Comparison of ENCODE assay signal across 26 mouse cellular contexts in genomic region chr3:103867424-103867971, GRCm38 (mm10). TPM values are rescaled to one million over a fixed set of nuclear protein-coding genes. Genes with fewer than 3 reads are reported as not detected.
A peak's percentile ranks its signal among the peaks of the same experiment; 100 is the strongest.
DNase-seq lines count a peak whose midpoint lies in the region; ATAC-seq lines count a peak whose summit lies in the region.
"Had no signal": no experiment of that assay in that cellular context is flagged by ENCODE, and none has a peak within 500 bp of the region (broad histone marks: within the 10 kb centered on the region; RNA-seq: fewer than 3 reads in every experiment).

No protein-coding gene starts in this region.

- H3K4me2 ChIP-seq in liver, embryonic 12.5 days, result no peak overlapping the region
- H3K4me2 ChIP-seq: embryonic facial prominence, embryonic 12.5 days; lung, embryonic 14.5 days; midbrain, embryonic 15.5 days; neural tube, embryonic 15.5 days had no signal

- 80% methylated on average over 5 of the region's 5 CpGs for WGBS in liver, embryonic 12.5 days (ENCODE audit: insufficient replicate concordance)

- H3K36me3 ChIP-seq in liver, embryonic 12.5 days, result no peaks in the 10 kb centered on the region
- H3K36me3 ChIP-seq: embryonic facial prominence, embryonic 12.5 days; G1E; midbrain, embryonic 15.5 days; neural tube, embryonic 15.5 days had no signal

- H3K4me1 ChIP-seq in liver, embryonic 12.5 days, result no peaks in the 10 kb centered on the region
- H3K4me1 ChIP-seq: embryonic facial prominence, embryonic 12.5 days; midbrain, embryonic 15.5 days; neural tube, embryonic 15.5 days had no signal

- no peak overlapping the region for H3K27ac ChIP-seq in liver, embryonic 12.5 days
- H3K27ac ChIP-seq: embryonic facial prominence, embryonic 12.5 days; left cerebral cortex, adult 2 months; liver, embryonic 14.5 days; midbrain, embryonic 15.5 days; neural tube, embryonic 15.5 days had no signal

- peak; percentile 47 for ATAC-seq in CD4-positive, CD25-positive, alpha-beta regulatory T cell, adult 4 months
- ATAC-seq in liver, embryonic 12.5 days, result no peak
- ATAC-seq: forebrain, postnatal 0 days; midbrain, embryonic 15.5 days; Patski had no signal

- peak; percentile 48 to 66 for DNase-seq in spleen, postnatal 36 days (ENCODE audit: low spot score in 2 of 2)
- no peak for DNase-seq in spleen, postnatal 14 days (ENCODE audit: low spot score in 2 of 2)
- peak; percentile 78 for DNase-seq in induced T-regulatory cell, adult 2 months (ENCODE audit: low read depth)
- no peak for DNase-seq in frontal cortex, postnatal 25 days (ENCODE audit: low spot score in 2 of 2)
- no peak for DNase-seq in kidney, postnatal 14 days
- DNase-seq: adrenal gland, adult 2 months; cerebellum, adult 11-12 months; cerebellum, postnatal 14 days; forebrain, postnatal 0 days; gastrocnemius, postnatal 25 days; kidney, adult 18-20 months; lung, embryonic 14.5 days; lung, postnatal 36 days; spleen, adult 18-20 months had no signal

- H3K9me3 ChIP-seq in liver, embryonic 12.5 days (replicated peaks), result no peaks in the 10 kb centered on the region
- H3K9me3 ChIP-seq: embryonic facial prominence, embryonic 12.5 days; G1E; midbrain, embryonic 15.5 days; neural tube, embryonic 15.5 days had no signal

- no peak overlapping the region for H3K9ac ChIP-seq in liver, embryonic 12.5 days
- H3K9ac ChIP-seq: embryonic facial prominence, embryonic 12.5 days; forebrain, postnatal 0 days; liver, embryonic 14.5 days; lung, embryonic 14.5 days; midbrain, embryonic 15.5 days; neural tube, embryonic 15.5 days had no signal

- H3K27me3 ChIP-seq in liver, embryonic 12.5 days (replicated peaks), result no peaks in the 10 kb centered on the region
- H3K27me3 ChIP-seq: embryonic facial prominence, embryonic 12.5 days; midbrain, embryonic 15.5 days; neural tube, embryonic 15.5 days; Patski had no signal

- no peak overlapping the region for H3K4me3 ChIP-seq in liver, embryonic 12.5 days
- H3K4me3 ChIP-seq: embryonic facial prominence, embryonic 12.5 days; left cerebral cortex, adult 2 months; midbrain, embryonic 15.5 days; neural tube, embryonic 15.5 days had no signal

RNA-seq across cellular contexts. Expression of gene Ptpn22, which starts 7.9 kb away (rescaled TPM):
- 100 to 1,000 TPM; 350 to 445 TPM for polyA plus RNA-seq in CD4-positive, CD25-positive, alpha-beta regulatory T cell, adult 4 months (2017; shearing (Covaris generic))
- polyA plus RNA-seq in liver, embryonic 12.5 days (2016; fragmentation: Nextera tagmentation; extraction: Ambion mirVana), result 2.0 TPM in 2 replicates
- polyA plus RNA-seq: G1E; hindbrain, embryonic 11.5 days had no signal

RNA-seq across cellular contexts. Expression of gene Bcl2l15, which starts 35.1 kb away (rescaled TPM):
- 1 to 10 TPM; 6.2 to 8.6 TPM for polyA plus RNA-seq in CD4-positive, CD25-positive, alpha-beta regulatory T cell, adult 4 months (2017; shearing (Covaris generic))
- polyA plus RNA-seq in liver, embryonic 12.5 days (2016; fragmentation: Nextera tagmentation; extraction: Ambion mirVana), result 1.6 and 1.7 TPM in 2 replicates
- polyA plus RNA-seq: adrenal gland, adult 2 months; embryonic facial prominence, embryonic 12.5 days; forebrain, postnatal 0 days; G1E; kidney, embryonic 16.5 days; lung, embryonic 14.5 days had no signal

RNA-seq across cellular contexts. Expression of gene Rsbn1, which starts 46.4 kb away (rescaled TPM):
- polyA plus RNA-seq in CD4-positive, CD25-positive, alpha-beta regulatory T cell, adult 4 months (2017; shearing (Covaris generic)), result 10 to 100 TPM; 10.5 to 11.2 TPM
- polyA plus RNA-seq in liver, embryonic 12.5 days (2016; fragmentation: Nextera tagmentation; extraction: Ambion mirVana), result 6.7 and 7.2 TPM in 2 replicates

RNA-seq across cellular contexts. Expression of gene Gm43064, which starts 58.1 kb away (rescaled TPM):
- under 1 TPM in 1 of 2 experiments, not detected in 1; 0.52 TPM for polyA plus RNA-seq in CD4-positive, CD25-positive, alpha-beta regulatory T cell, adult 4 months (2017; shearing (Covaris generic))
- 0.56 and 0.60 TPM in 2 replicates for polyA plus RNA-seq in liver, embryonic 12.5 days (2016; fragmentation: Nextera tagmentation; extraction: Ambion mirVana)
- polyA plus RNA-seq: adrenal gland, adult 2 months; large intestine, adult 2 months; neural tube, embryonic 15.5 days had no signal

RNA-seq across cellular contexts. Expression of gene Ap4b1, which starts 58.2 kb away (rescaled TPM):
- 10 to 100 TPM; 20.6 to 31.7 TPM for polyA plus RNA-seq in CD4-positive, CD25-positive, alpha-beta regulatory T cell, adult 4 months (2017; shearing (Covaris generic))
- polyA plus RNA-seq in liver, embryonic 12.5 days (2016; fragmentation: Nextera tagmentation; extraction: Ambion mirVana), result 18.7 and 19.4 TPM in 2 replicates

Comparison
In these comparisons a context has a peak if more than half of its experiments do, and no peak if none do; other contexts are left out.
1. DNase-seq: peak in spleen, postnatal 36 days (2 of 2) and induced T-regulatory cell, adult 2 months (single experiment); none in spleen, postnatal 14 days (0 of 2), frontal cortex, postnatal 25 days (0 of 2) and kidney, postnatal 14 days (single experiment).
2. RNA of gene Ptpn22, which starts 7.9 kb away (polyA plus RNA-seq): 350 to 445 TPM in CD4-positive, CD25-positive, alpha-beta regulatory T cell, adult 4 months; 2.0 TPM in liver, embryonic 12.5 days; every median in the first group is over 100 times any median in the second.